Comparison of ENCODE assay signal across 1 mouse cellular context in genomic region chr19:53903507-53904321, GRCm38 (mm10).
TF ChIP-seq lines count a peak whose summit lies in the region.

No protein-coding gene starts in this region.

TF ChIP-seq in CH12.LX, 34 proteins besides CTCF, POLR2A, EP300 and RAD21:
- TF ChIP-seq JUN (IDR thresholded peaks at IDR 0.05; ENCODE audit: insufficient read depth, low read depth, low read length) (no peak), ZMIZ1 (IDR thresholded peaks at IDR 0.05; ENCODE audit: low read depth, low read length) (no peak), TBP (conservative IDR thresholded peaks at IDR 0.05; ENCODE audit: low read depth, low read length) (no peak), KAT2A (IDR thresholded peaks at IDR 0.05; ENCODE audit: insufficient replicate concordance, low read length) (no peak), E2F4 (IDR thresholded peaks at IDR 0.05; ENCODE audit: insufficient replicate concordance, low read depth, low read length) (no peak), CHD2 (IDR thresholded peaks at IDR 0.05; ENCODE audit: low read length) (no peak), TCF12 (IDR thresholded peaks at IDR 0.05; ENCODE audit: low read depth, low read length) (peak; percentile 29; the same call in 1 of the 2 replicates), GABPA (IDR thresholded peaks at IDR 0.05; ENCODE audit: insufficient replicate concordance, low read depth, low read length) (no peak), MAX (IDR thresholded peaks at IDR 0.05; ENCODE audit: low read length) (peak; percentile 75; the same call in 1 of the 2 replicates), MYC (IDR thresholded peaks at IDR 0.05; ENCODE audit: low read depth, low read length) (no peak), MAFK (IDR thresholded peaks at IDR 0.05; ENCODE audit: insufficient replicate concordance, low read length) (no peak), MAZ (IDR thresholded peaks at IDR 0.05; ENCODE audit: low read depth, low read length) (no peak), CHD1 (IDR thresholded peaks at IDR 0.05; ENCODE audit: low read depth, low read length) (no peak), ELF1 (IDR thresholded peaks at IDR 0.05; ENCODE audit: low read depth, low read length) (no peak), IRF4 (IDR thresholded peaks at IDR 0.05; ENCODE audit: low read depth, low read length) (no peak; the same call in 1 of the 2 replicates), SIN3A (IDR thresholded peaks at IDR 0.05; ENCODE audit: low read length) (peak; percentile 92), ETS1 (conservative IDR thresholded peaks at IDR 0.05; ENCODE audit: low read depth, low read length) (no peak; the same call in 1 of the 2 replicates), POLR2AphosphoS2 (IDR thresholded peaks at IDR 0.05; ENCODE audit: low read depth, low read length) (no peak), HCFC1 (IDR thresholded peaks at IDR 0.05; ENCODE audit: low read depth, low read length) (no peak), ZNF384 (IDR thresholded peaks at IDR 0.05; ENCODE audit: low read depth, low read length) (peak; percentile 21; the same call in 1 of the 2 replicates), BHLHE40 (IDR thresholded peaks at IDR 0.05; ENCODE audit: low read depth, low read length) (0 out of 2 replicates have a peak, but pooled peaks have one; percentile 31), ZKSCAN1 (IDR thresholded peaks at IDR 0.05; ENCODE audit: borderline replicate concordance, low read depth, low read length) (no peak), UBTF (IDR thresholded peaks at IDR 0.05; ENCODE audit: low read depth, low read length) (no peak), NRF1 (IDR thresholded peaks at IDR 0.05; ENCODE audit: low read depth, low read length) (no peak), MEF2A (IDR thresholded peaks at IDR 0.05; ENCODE audit: borderline replicate concordance, low read depth, low read length) (0 out of 2 replicates have a peak, but pooled peaks have one; percentile 43), SMC3 (IDR thresholded peaks at IDR 0.05; ENCODE audit: low read depth, low read length) (peak; percentile 61), MXI1 (IDR thresholded peaks at IDR 0.05; ENCODE audit: low read depth, low read length) (no peak; the same call in 1 of the 2 replicates), USF2 (conservative IDR thresholded peaks at IDR 0.05; ENCODE audit: low read depth, low read length) (no peak)
